Mouse (Mus musculus): Measurements from ENCODE around the gene Ano4.

Ano4 gene

GRCm38 (mm10) chr10:88949649-88950296 lies 394.8 kb downstream of the Ano4 start:
- no peak for DNase-seq (ENCODE audit: low spot score)
